Mouse (Mus musculus): ENCODE data around the gene Rab7b. TPM values are rescaled to one million over a fixed set of nuclear protein-coding genes. Genes with fewer than 3 reads are reported as not detected.

Rab7b gene
- total and polyA plus RNA-seq, 3 experiments, result 0.19 TPM; not detected in 2

GRCm38 (mm10) chr1:131660716-131661472, 27.6 kb upstream of the Rab7b start:
- Histone ChIP-seq H3K4me3 (replicated peaks in 1 of 3; ENCODE audit: low read depth in 2 of 3, low read length in 2 of 3, poor library complexity in 1 of 3) (no peak overlapping the region), H3K36me3 (replicated peaks in 1 of 2; ENCODE audit: control insufficient read depth in 1 of 2, insufficient read depth in 1 of 2, low read length in 1 of 2) (no peaks in the 10 kb centered on the region), H3K79me2 (replicated peaks; ENCODE audit: control insufficient read depth, extremely low read depth, insufficient read depth, poor library complexity, severe bottlenecking) (no peaks in the 10 kb centered on the region), H3K9ac (ENCODE audit: insufficient read depth, low read depth) (no peak overlapping the region), H3K27me3 (replicated peaks) (no peaks in the 10 kb centered on the region), H3K27ac (ENCODE audit: insufficient read depth, low read depth) (no peak overlapping the region), H3K4me1 (ENCODE audit: control insufficient read depth in 1 of 2, insufficient read depth in 2 of 2) (peaks cover 0 to 26% of the 10 kb centered on the region in 2 experiments; a peak in 2 of 4 replicates), H3K4me2 (ENCODE audit: insufficient read depth, low read depth, poor library complexity, severe bottlenecking) (no peak overlapping the region), H3K9me3 (replicated peaks; ENCODE audit: low read length) (no peaks in the 10 kb centered on the region)
- in situ Hi-C loops (cut with MboI; ENCODE audit: low pct_ligation_motif_present, low pct_unique_long_range_greater_than_20kb, low sequenced_read_pairs) (loop anchor here (5.0 kb wide), 1 partner anchor 86 kb away; no protein-coding TSS in a partner anchor), dilution Hi-C loops (cut with MboI; ENCODE audit: extremely low pct_ligation_motif_present, extremely low pct_unique_long_range_greater_than_20kb, low sequenced_read_pairs) (no loop called here)
- TF ChIP-seq MAZ (IDR thresholded peaks at IDR 0.05; ENCODE audit: low read depth, low read length), result no peak
- TF ChIP-seq USF2 (conservative IDR thresholded peaks at IDR 0.05; ENCODE audit: low read depth, low read length), result no peak
- TF ChIP-seq CTCF (conservative IDR thresholded peaks at IDR 0.05 in 1 of 2, IDR thresholded peaks at IDR 0.05 in 1 of 2; ENCODE audit: low read depth in 2 of 2, low read length in 2 of 2), result no peak
- TF ChIP-seq RCOR1 (conservative IDR thresholded peaks at IDR 0.05; ENCODE audit: low read depth, low read length), result no peak
- no peak for TF ChIP-seq KAT2A (IDR thresholded peaks at IDR 0.05; ENCODE audit: insufficient replicate concordance, low read length)
- no peak for TF ChIP-seq MXI1 (IDR thresholded peaks at IDR 0.05; ENCODE audit: low read depth, low read length)
- no peak for TF ChIP-seq POLR2AphosphoS2 (IDR thresholded peaks at IDR 0.05; ENCODE audit: low read depth, low read length)
- no peak for TF ChIP-seq EP300 (IDR thresholded peaks at IDR 0.05; ENCODE audit: low read length)
- no peak for TF ChIP-seq TCF12 (IDR thresholded peaks at IDR 0.05; ENCODE audit: low read depth, low read length)
- TF ChIP-seq NRF1 (IDR thresholded peaks at IDR 0.05; ENCODE audit: low read depth, low read length), result no peak
- TF ChIP-seq SMC3 (IDR thresholded peaks at IDR 0.05; ENCODE audit: low read depth, low read length), result no peak
- TF ChIP-seq TBP (conservative IDR thresholded peaks at IDR 0.05; ENCODE audit: low read depth, low read length), result no peak
- TF ChIP-seq CHD2 (IDR thresholded peaks at IDR 0.05; ENCODE audit: low read length), result no peak
- TF ChIP-seq E2F4 (IDR thresholded peaks at IDR 0.05; ENCODE audit: insufficient replicate concordance, low read depth, low read length), result no peak
- no peak for TF ChIP-seq BHLHE40 (IDR thresholded peaks at IDR 0.05; ENCODE audit: low read depth, low read length)
- no peak for TF ChIP-seq NELFE (IDR thresholded peaks at IDR 0.05; ENCODE audit: low read depth, low read length)
- no peak for TF ChIP-seq CHD1 (IDR thresholded peaks at IDR 0.05; ENCODE audit: low read depth, low read length)
- TF ChIP-seq ZMIZ1 (IDR thresholded peaks at IDR 0.05; ENCODE audit: low read depth, low read length), result no peak
- TF ChIP-seq USF1 (IDR thresholded peaks at IDR 0.05; ENCODE audit: low read depth, low read length), result no peak
- TF ChIP-seq ZKSCAN1 (IDR thresholded peaks at IDR 0.05; ENCODE audit: borderline replicate concordance, low read depth, low read length), result no peak
- no peak for DNase-seq (ENCODE audit: extremely low read depth)

- dilution Hi-C loops (cut with MboI; ENCODE audit: extremely low pct_ligation_motif_present, extremely low pct_unique_long_range_greater_than_20kb, low sequenced_read_pairs), result no loop called here
- H3K36me3 ChIP-seq (replicated peaks in 1 of 2; ENCODE audit: control insufficient read depth in 1 of 2, insufficient read depth in 1 of 2, low read length in 1 of 2), result no peaks in the 10 kb centered on the region
- H3K9ac ChIP-seq (ENCODE audit: insufficient read depth, low read depth), result no peak overlapping the region
These were observed 26.7 kb upstream of the Rab7b start for GRCm38 (mm10) chr1:131661749-131662148.

More at GRCm38 (mm10) chr1:131661749-131662148, 26.7 kb upstream of the Rab7b start:
- Histone ChIP-seq H3K27me3 (replicated peaks) (no peaks in the 10 kb centered on the region), H3K27ac (ENCODE audit: insufficient read depth, low read depth) (no peak overlapping the region), H3K79me2 (replicated peaks; ENCODE audit: control insufficient read depth, extremely low read depth, insufficient read depth, poor library complexity, severe bottlenecking) (no peaks in the 10 kb centered on the region), H3K4me3 (replicated peaks in 1 of 3; ENCODE audit: low read depth in 2 of 3, low read length in 2 of 3, poor library complexity in 1 of 3) (no peak overlapping the region), H3K4me1 (ENCODE audit: control insufficient read depth in 1 of 2, insufficient read depth in 2 of 2) (peaks cover 0 to 18% of the 10 kb centered on the region in 2 experiments; a peak in 2 of 4 replicates), H3K4me2 (ENCODE audit: insufficient read depth, low read depth, poor library complexity, severe bottlenecking) (no peak overlapping the region), H3K9me3 (replicated peaks; ENCODE audit: low read length) (no peaks in the 10 kb centered on the region)
- TF ChIP-seq ZMIZ1 (IDR thresholded peaks at IDR 0.05; ENCODE audit: low read depth, low read length) (no peak), JUND (conservative IDR thresholded peaks at IDR 0.05; ENCODE audit: low read depth, low read length) (no peak), USF2 (conservative IDR thresholded peaks at IDR 0.05; ENCODE audit: low read depth, low read length) (no peak), IRF4 (IDR thresholded peaks at IDR 0.05; ENCODE audit: low read depth, low read length) (no peak), MAFK (IDR thresholded peaks at IDR 0.05; ENCODE audit: insufficient replicate concordance, low read length) (no peak), E2F4 (IDR thresholded peaks at IDR 0.05; ENCODE audit: insufficient replicate concordance, low read depth, low read length) (no peak)
- in situ Hi-C loops (cut with MboI; ENCODE audit: low pct_ligation_motif_present, low pct_unique_long_range_greater_than_20kb, low sequenced_read_pairs), result loop anchor here (5.0 kb wide), 1 partner anchor 86 kb away; no protein-coding TSS in a partner anchor
- no peak for DNase-seq (ENCODE audit: extremely low read depth)
